Comparison of ENCODE assay signal across 8 mouse cellular contexts in the genomic region with DNA sequence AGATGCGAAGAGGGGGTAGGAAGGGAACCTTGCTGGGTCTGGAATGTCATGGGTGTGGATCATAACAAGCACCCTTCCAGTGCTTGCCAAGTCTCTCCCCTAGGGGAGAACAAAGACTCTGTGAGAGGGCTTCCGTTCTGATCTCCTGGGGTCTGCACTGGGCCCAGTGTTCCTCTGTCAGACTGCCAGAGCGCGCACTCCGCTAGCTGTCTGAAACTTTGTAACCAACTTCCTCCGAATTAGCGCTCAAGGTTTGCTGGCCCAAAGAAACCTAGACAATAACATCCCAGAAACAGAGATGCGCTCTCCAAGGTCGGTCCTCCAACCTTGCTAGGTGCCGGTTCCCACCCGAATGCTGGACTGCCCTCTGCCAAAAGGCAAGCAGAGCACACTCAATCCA.
DNase-seq lines count a peak whose midpoint lies in the region; ATAC-seq and TF ChIP-seq lines count a peak whose summit lies in the region.

No protein-coding gene starts in this region.

- H3K4me3 ChIP-seq in gastrocnemius, adult 2 months: peak overlapping the region; percentile 19; the same call in 1 of the 2 replicates
- H3K4me3 ChIP-seq in forebrain, embryonic 14.5 days (ENCODE audit: low read depth, low read length): no peak overlapping the region
- no peak overlapping the region for H3K4me3 ChIP-seq in hindbrain, embryonic 15.5 days
- no peak overlapping the region for H3K4me3 ChIP-seq in midbrain, embryonic 14.5 days (replicated peaks; ENCODE audit: low read depth, low read length)
- H3K4me3 ChIP-seq in left cerebral cortex, adult 2 months: no peak overlapping the region

- ATAC-seq in forebrain, embryonic 14.5 days: no peak
- no peak for ATAC-seq in hindbrain, embryonic 15.5 days (ENCODE audit: low FRiP score, low read depth)
- no peak for ATAC-seq in midbrain, embryonic 14.5 days (ENCODE audit: low FRiP score, low TSS enrichment)

- H3K9ac ChIP-seq in forebrain, embryonic 14.5 days (ENCODE audit: low read length): peak overlapping the region; percentile 21; the same call in 1 of the 2 replicates
- no peak overlapping the region for H3K9ac ChIP-seq in hindbrain, embryonic 15.5 days
- no peak overlapping the region for H3K9ac ChIP-seq in midbrain, embryonic 14.5 days (replicated peaks; ENCODE audit: low read length)

- 15% methylated on average over 11 of the region's 11 CpGs for WGBS in forebrain, embryonic 14.5 days
- 12% methylated on average over 11 of the region's 11 CpGs for WGBS in hindbrain, embryonic 15.5 days
- WGBS in midbrain, embryonic 14.5 days: 9% methylated on average over 11 of the region's 11 CpGs

- TF ChIP-seq CTCF in gastrocnemius, adult 2 months (IDR thresholded peaks at IDR 0.05): no peak
- TF ChIP-seq CTCF in left cerebral cortex, adult 2 months (IDR thresholded peaks at IDR 0.05): no peak; the same call in 1 of the 2 replicates

- no peaks in the 10 kb centered on the region for H3K36me3 ChIP-seq in forebrain, embryonic 14.5 days (ENCODE audit: control insufficient read depth, insufficient read depth, low read length)
- no peaks in the 10 kb centered on the region for H3K36me3 ChIP-seq in hindbrain, embryonic 15.5 days
- H3K36me3 ChIP-seq in midbrain, embryonic 14.5 days (ENCODE audit: control insufficient read depth, insufficient read depth, low read length): no peaks in the 10 kb centered on the region

- intact Hi-C loops in gastrocnemius, adult 2 months (cut with DNase I): loop anchor here (5.0 kb wide), 1 partner anchor 66 kb away; a partner anchor contains a TSS
- intact Hi-C loops in left cerebral cortex, adult 2 months (cut with DNase I): no loop called here

- H3K27ac ChIP-seq in gastrocnemius, adult 2 months: no peak overlapping the region
- H3K27ac ChIP-seq in forebrain, embryonic 14.5 days (ENCODE audit: low read depth, low read length): no peak overlapping the region
- no peak overlapping the region for H3K27ac ChIP-seq in hindbrain, embryonic 15.5 days (replicated peaks)
- no peak overlapping the region for H3K27ac ChIP-seq in midbrain, embryonic 14.5 days (replicated peaks; ENCODE audit: low read depth, low read length)
- H3K27ac ChIP-seq in left cerebral cortex, adult 2 months: no peak overlapping the region

- H3K4me1 ChIP-seq in forebrain, embryonic 14.5 days (ENCODE audit: control insufficient read depth, insufficient read depth, low read length): peaks cover 16% of the 10 kb centered on the region
- H3K4me1 ChIP-seq in hindbrain, embryonic 15.5 days (replicated peaks): peaks cover 44% of the 10 kb centered on the region
- peaks cover 21% of the 10 kb centered on the region for H3K4me1 ChIP-seq in midbrain, embryonic 14.5 days (ENCODE audit: control insufficient read depth, insufficient read depth, low read length)

- H3K27me3 ChIP-seq in forebrain, embryonic 14.5 days (replicated peaks; ENCODE audit: control insufficient read depth, insufficient read depth, low read length): 0 out of 2 replicates have a peak, but pooled peaks cover 3% of the 10 kb centered on the region
- H3K27me3 ChIP-seq in hindbrain, embryonic 15.5 days: 0 out of 2 replicates have a peak, but pooled peaks cover 11% of the 10 kb centered on the region
- H3K27me3 ChIP-seq in midbrain, embryonic 14.5 days (ENCODE audit: control insufficient read depth, insufficient read depth, low read length): no peaks in the 10 kb centered on the region

- H3K4me2 ChIP-seq in forebrain, embryonic 14.5 days (ENCODE audit: low read length): peak overlapping the region; percentile 24
- H3K4me2 ChIP-seq in hindbrain, embryonic 15.5 days: peak overlapping the region; percentile 33
- peak overlapping the region; percentile 13; the same call in 1 of the 2 replicates for H3K4me2 ChIP-seq in midbrain, embryonic 14.5 days (ENCODE audit: low read length)

- no peak for DNase-seq in gastrocnemius, adult 2 months
- no peak for DNase-seq in gastrocnemius, postnatal 4 days (ENCODE audit: low spot score in 2 of 2)
- peak; percentile 34 for DNase-seq in forebrain, embryonic 14.5 days (ENCODE audit: low spot score)
- no peak for DNase-seq in midbrain, embryonic 14.5 days
- no peak for DNase-seq in left cerebral cortex, adult 2 months (ENCODE audit: extremely low spot score in 1 of 2, low spot score in 2 of 2)
- DNase-seq in right cerebral cortex, adult 18-20 months: no peak
- DNase-seq in left cerebral cortex, adult 9 months (ENCODE audit: low spot score in 2 of 2): no peak

- no peaks in the 10 kb centered on the region for H3K9me3 ChIP-seq in forebrain, embryonic 14.5 days (replicated peaks; ENCODE audit: control insufficient read depth, low read length)
- H3K9me3 ChIP-seq in hindbrain, embryonic 15.5 days: no peaks in the 10 kb centered on the region
- no peaks in the 10 kb centered on the region for H3K9me3 ChIP-seq in midbrain, embryonic 14.5 days (ENCODE audit: control insufficient read depth, low read length)
